Mouse (Mus musculus) forelimb bud, embryonic 11.5 days (tissue): Measurements from ENCODE around the gene Rgs6.

Source experiments
- DNase-seq: peaks from one replicate; pipeline ENCODE4 v3.0.0-alpha.2; 2012; ENCODE audit warnings: low read depth, low spot score

Gene Rgs6

GRCm38 (mm10) chr12:83034859-83035569, 446.9 kb downstream of the Rgs6 start:
- DNase-seq, result no peak

GRCm38 (mm10) chr12:83037798-83038560, 449.9 kb downstream of the Rgs6 start:
- no peak for DNase-seq

- no peak for DNase-seq
These were observed 450.7 kb downstream of the Rgs6 start for GRCm38 (mm10) chr12:83038779-83039178.

GRCm38 (mm10) chr12:83039859-83040258, 451.8 kb downstream of the Rgs6 start:
- no peak for DNase-seq

GRCm38 (mm10) chr12:83043980-83044620, 456.0 kb downstream of the Rgs6 start:
- no peak for DNase-seq

GRCm38 (mm10) chr12:83044621-83044990, 456.5 kb downstream of the Rgs6 start:
- no peak for DNase-seq

GRCm38 (mm10) chr12:83045001-83045531, 457.0 kb downstream of the Rgs6 start:
- DNase-seq, result no peak

- no peak for DNase-seq
These were observed 458.6 kb downstream of the Rgs6 start for GRCm38 (mm10) chr12:83046734-83047133.

GRCm38 (mm10) chr12:83047710-83048109, 459.6 kb downstream of the Rgs6 start:
- no peak for DNase-seq

- no peak for DNase-seq
These were observed 462.4 kb downstream of the Rgs6 start for GRCm38 (mm10) chr12:83050514-83050913.

GRCm38 (mm10) chr12:83052391-83052790, 464.3 kb downstream of the Rgs6 start:
- DNase-seq, result no peak

GRCm38 (mm10) chr12:83055690-83056089, 467.6 kb downstream of the Rgs6 start:
- DNase-seq, result no peak

- no peak for DNase-seq
These were observed 478.3 kb downstream of the Rgs6 start for GRCm38 (mm10) chr12:83066426-83066825.

- no peak for DNase-seq
These were observed 482.8 kb downstream of the Rgs6 start for GRCm38 (mm10) chr12:83070848-83071247.

GRCm38 (mm10) chr12:83072181-83072887, 484.2 kb downstream of the Rgs6 start:
- DNase-seq, result no peak

GRCm38 (mm10) chr12:83072951-83073878, 485.1 kb downstream of the Rgs6 start:
- peak; percentile 67 for DNase-seq

- no peak for DNase-seq
These were observed 485.8 kb downstream of the Rgs6 start for GRCm38 (mm10) chr12:83073879-83074368.

GRCm38 (mm10) chr12:83076179-83076578, 488.1 kb downstream of the Rgs6 start:
- no peak for DNase-seq

GRCm38 (mm10) chr12:83077486-83077885, 489.4 kb downstream of the Rgs6 start:
- no peak for DNase-seq

- DNase-seq, result no peak
These were observed 495.3 kb downstream of the Rgs6 start for GRCm38 (mm10) chr12:83083427-83083826.
